Mouse (Mus musculus) heart, postnatal 10 days (tissue): ENCODE data around the gene Bms1. TPM values are rescaled to one million over a fixed set of nuclear protein-coding genes. Genes with fewer than 3 reads are reported as not detected.
A peak's percentile ranks its signal among the peaks of the same experiment; 100 is the strongest.

Source experiments
- DNase-seq, 2 experiments: peaks; one replicate each; pipeline ENCODE4 v3.0.0; 2021
- intact Hi-C: fragments of 180-260 bp; cut with DNase I; formaldehyde crosslinking; loops from one replicate; pipeline ENCODE4 v1.15.1; 2025
- total RNA-seq, 2 experiments: library from RNA; stranded (reverse); gene quantifications; 2 replicates each; pipeline ENCODE4 v1.2.3; 2021

Bms1 gene
- 10 to 100 TPM; 21.7 to 21.8 TPM for total RNA-seq

- intact Hi-C loops = no loop called here
- DNase-seq = peak; percentile 97 to 98
Observed at GRCm38 (mm10) chr6:118419050-118419920, at the start of gene Bms1. Gene Bms1, minus strand, starts transcription at chr6:118419474.

- intact Hi-C loops = no loop called here
- no peak for DNase-seq
Observed at GRCm38 (mm10) chr6:118462069-118462705, 42.9 kb upstream of the Bms1 start.

DNA sequence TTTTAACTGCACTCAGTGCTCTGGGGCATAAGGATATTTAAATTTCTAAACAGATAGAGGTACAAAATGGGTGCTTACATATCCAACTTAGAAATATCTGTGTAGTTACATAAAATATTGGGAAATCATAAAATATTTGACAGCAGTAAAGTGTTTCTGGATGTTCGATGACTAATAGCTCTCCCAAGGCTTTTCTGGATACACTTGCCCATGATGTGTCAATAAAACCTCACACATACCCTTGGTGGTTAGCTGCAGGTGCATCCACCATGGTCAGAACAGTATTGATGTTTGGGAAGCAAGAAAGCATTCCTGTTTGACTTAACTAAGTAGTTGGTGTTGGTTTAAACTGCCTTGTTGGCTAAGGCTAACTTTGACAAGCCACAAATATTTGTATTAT, 38.5 kb upstream of the Bms1 start:
- no peak for DNase-seq
- intact Hi-C loops = no loop called here

DNA sequence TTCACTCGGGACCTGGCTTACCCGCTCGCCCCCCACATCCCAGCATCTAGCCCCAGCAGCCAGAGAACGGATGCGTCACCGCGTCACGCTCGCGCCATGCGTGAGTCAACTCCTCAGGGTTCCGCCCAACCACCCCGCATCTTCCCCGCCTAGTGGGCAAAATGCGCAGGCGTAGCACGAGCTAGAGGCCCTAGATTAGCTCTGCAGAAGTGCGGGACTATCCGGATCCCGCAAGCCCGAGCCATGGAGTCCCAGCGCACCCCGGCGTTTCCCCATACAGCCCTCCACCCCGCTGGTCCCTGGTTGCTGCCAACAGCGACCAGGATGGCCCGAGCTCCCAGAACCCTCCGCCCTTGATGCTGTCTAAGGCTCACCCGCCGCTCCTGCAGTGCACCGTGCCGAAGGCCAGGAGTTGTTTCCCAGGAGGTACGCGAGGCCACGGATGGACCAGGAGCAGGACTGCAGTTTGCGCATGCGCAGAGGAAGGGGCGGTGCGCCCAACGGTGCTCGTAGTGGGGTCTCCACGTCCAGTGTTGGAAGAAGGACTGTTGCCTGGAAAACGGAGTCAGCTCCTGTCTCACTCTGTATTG, 35.9 kb upstream of the Bms1 start, which contains the start of gene Zfp248:
TSS of gene Zfp248 (minus strand) at position 487 of the 590 bp plus-strand sequence.
- intact Hi-C loops = no loop called here
- peak; percentile 90 to 91 for DNase-seq

DNA sequence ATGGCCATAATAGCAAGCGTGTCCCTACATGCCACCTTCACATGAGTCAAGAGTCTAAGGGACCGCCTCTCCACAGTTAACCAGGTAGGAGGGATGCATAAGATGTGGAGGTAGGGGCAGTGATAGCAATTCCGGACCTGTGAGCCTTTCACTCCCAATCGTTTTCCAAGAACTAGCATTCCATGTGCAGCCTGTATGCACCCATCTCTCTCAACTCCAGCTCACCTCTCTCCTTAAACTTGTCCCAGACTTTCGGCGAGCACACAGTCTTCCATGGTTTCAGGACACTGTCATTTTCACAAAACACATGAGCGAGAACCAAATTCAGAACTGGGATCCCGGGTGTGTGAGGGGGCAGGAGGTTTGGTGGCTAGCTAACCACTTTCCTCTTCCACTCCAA, 35.2 kb upstream of the Bms1 start:
- peak in 1 of 2 experiments; percentile 4 for DNase-seq
- intact Hi-C loops = no loop called here

- DNase-seq = no peak
- intact Hi-C loops = no loop called here
Observed at GRCm38 (mm10) chr6:118431502-118431901, 12.2 kb upstream of the Bms1 start.

DNA sequence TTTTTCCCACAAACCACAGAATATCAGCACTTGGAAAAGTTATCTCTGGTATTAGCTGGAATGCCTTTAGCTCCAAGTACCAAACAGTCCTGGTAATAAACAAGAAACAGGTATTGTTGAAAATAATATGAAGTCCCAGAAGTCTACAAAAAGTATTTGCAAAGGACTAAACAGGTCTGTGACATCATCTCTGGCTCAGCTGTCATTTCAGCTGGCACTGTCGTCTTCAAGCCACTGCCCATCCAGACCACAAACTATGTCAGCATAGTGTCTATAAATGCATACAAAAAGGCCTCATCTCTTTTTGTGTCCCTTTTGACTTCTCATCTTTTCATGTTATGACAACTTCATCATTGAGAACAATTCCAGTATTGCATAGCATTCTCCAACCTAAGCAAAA, 7.4 kb upstream of the Bms1 start:
- intact Hi-C loops = no loop called here
- DNase-seq = no peak

GRCm38 (mm10) chr6:118410428-118410827, 8.8 kb downstream of the Bms1 start:
- no peak for DNase-seq
- intact Hi-C loops = no loop called here

DNA sequence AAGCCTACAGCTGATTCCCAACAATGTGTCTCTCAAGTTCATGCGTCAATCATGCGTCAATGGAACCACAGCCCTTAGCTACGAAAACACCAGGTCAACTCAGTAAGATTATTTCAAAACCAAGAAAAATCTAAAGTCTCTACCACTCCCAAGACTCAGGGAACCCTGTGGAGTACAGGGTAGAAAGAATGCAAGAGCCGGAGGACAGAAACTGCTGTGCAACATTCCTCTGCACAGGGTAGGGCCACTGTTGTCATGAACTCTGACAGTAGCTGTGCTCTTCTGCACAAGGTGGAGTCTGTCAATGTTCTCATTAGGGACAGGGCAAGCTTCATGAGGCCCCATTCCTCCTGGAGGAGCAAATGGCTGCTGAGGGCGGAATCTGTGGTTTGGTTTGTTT, 10.8 kb downstream of the Bms1 start:
- DNase-seq = no peak
- intact Hi-C loops = no loop called here

- intact Hi-C loops = no loop called here
- no peak for DNase-seq
Observed at GRCm38 (mm10) chr6:118406421-118406820, 12.9 kb downstream of the Bms1 start.

DNA sequence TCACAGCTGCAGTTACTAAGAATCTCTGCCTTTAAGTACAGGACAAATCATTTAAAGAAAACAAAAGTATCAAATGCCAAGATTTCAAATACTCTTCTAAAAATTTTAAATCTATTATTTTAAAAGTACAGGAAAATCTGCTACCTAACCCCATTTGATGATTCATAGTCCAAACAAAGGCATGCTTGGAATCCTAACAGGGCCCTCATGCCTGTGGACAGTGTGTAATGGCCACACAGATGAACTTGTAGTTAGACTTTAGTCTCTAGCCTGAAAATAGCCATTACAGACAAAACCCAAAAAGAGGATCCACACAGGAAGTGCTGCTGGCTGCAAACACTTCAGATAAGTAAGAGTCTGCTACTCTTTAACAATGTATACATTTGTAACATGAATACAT, 28.5 kb downstream of the Bms1 start:
- intact Hi-C loops = no loop called here
- no peak for DNase-seq

DNA sequence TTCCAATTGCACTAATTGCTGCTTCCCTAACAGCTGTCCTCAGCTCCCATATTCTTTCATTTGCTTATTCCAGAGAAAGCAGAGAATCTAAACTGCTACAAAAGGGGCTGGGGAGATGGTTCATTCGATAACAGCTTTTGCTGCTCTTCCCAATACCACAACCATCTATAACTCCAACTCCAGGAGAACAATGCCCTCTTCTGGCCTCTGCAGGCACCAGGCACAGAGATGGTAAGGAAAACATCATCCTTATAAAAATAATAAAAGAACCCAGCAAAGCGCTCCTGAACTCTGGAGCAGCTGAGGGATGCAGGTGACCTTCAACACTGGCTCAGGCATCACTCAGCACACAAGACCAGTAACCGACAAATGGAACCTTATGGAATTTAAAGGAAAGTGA, 33.3 kb downstream of the Bms1 start:
- intact Hi-C loops = no loop called here
- DNase-seq = no peak

DNA sequence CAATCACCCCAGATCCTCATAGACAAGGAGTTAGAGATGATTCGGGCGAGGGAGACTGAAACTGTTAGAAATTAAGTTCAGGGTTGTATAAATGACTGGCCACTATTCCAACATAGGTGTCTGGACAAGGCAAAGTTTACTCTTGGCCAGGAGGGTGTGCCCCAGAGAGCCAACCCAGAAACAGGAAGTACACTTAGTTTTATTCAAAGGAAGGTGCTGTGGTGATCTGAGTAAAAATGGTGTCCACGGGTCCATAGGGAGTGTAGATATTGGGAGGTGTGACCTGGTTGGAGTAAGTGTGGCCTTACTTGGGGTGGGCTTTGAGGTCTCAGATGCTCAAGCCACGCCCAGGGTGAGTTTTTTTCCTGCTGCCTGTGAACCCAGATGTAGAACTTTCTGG, 38.0 kb downstream of the Bms1 start:
- DNase-seq = no peak
- intact Hi-C loops = no loop called here

DNA sequence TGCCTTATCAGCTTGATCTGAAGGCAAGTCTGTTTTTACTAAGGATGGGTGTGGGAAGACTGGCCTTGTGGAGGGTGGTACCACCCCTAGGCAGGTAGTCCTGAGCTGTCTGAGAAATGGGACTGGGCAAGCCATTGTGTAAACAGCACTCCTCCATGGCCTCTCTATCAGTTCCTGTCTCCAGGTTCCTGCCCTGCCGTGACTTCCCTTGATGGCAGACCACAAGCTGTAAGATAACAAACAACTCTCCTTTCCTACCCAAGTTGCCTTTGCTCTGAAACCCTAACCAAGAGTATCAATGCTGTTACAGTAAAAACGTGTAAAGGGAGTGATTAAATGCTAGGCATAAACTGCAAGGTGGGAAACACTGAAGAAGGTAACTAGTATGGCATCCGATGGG, 38.6 kb downstream of the Bms1 start:
- no peak for DNase-seq
- intact Hi-C loops = no loop called here

DNA sequence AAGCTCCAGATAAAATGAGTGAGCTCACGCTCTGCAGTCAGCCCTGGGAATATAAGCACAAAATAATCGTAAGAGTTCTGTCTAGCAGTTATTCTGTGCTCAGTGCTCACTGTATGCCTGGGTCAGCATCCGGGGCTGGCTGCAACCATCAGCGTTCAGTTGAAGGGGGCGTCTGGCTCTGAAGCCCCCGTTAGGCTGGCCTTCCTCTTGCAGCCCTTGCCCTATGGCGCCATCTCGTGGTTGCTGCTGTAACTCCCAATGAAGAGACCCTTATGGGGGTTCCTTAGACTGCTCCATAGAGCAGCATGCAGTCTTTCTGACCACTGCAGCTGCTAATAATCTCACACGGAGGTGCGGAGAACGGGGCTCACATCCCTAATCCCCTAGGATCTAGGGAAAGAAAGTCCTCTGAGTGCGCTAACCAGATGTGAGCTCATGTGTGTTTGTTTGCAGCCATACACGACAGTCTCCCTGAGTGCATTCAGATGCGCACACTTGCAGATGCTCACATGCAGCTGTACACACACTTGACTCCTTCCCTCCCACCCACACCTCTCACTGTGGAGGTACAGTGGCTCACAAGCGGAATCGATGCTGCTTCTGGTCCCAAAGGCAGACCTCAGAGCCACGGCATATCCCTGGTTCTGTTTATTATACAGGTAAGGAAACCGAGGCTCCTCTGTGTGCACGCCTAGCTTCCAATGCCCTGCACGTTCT, 39.7 kb downstream of the Bms1 start:
- peak; percentile 70 to 85 for DNase-seq
- intact Hi-C loops = loop anchor here (1.0 to 5.0 kb wide), 3 partner anchors 184 to 312 kb away; no protein-coding TSS in a partner anchor

DNA sequence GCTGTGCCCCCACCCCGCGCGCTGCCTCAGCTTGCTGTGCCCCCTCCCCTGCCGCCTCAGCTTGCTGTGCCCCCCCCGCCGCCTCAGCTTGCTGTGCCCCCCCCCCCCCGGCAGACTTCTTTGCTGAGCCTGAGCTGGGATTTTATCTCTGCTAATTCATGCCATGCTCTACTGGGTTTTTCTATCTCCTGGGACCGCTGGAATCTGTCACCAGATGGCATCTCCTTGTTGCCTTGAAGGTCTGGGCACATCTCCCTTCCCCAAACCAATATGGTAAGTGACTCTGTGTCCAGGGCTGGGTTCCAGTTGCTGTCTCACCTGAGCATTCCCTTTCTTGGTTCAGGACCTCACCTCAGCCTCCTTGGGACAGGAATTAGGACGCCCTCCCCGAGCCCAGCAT, 41.7 kb downstream of the Bms1 start:
- intact Hi-C loops = loop anchor here (5.0 kb wide), 1 partner anchor 310 kb away; no protein-coding TSS in a partner anchor
- no peak for DNase-seq

GRCm38 (mm10) chr6:118376023-118376422, 43.3 kb downstream of the Bms1 start:
- peak; percentile 37 to 40 for DNase-seq
- intact Hi-C loops = loop anchor here (5.0 kb wide), 1 partner anchor 309 kb away; no protein-coding TSS in a partner anchor

DNA sequence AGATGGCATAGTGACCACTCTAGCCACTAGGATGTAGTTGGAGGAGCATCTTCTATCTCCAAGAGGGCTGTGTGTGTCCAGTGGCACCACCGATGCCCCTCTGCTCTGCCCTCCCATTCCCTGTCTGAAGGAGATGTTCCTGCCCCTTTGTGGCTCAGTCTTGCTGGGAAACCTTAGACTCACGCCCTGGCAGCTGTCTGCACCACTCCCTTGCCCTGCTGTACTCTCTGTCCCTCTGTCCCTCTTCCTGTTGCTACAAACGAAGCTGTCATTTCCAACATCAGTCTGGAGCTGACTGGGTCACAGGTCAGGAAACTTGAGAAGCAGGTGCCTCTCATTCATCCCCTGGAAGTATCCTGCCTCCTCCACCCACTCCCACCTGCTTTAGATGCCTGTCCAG, 43.8 kb downstream of the Bms1 start:
- intact Hi-C loops = loop anchor here (5.0 kb wide), 1 partner anchor 308 kb away; no protein-coding TSS in a partner anchor
- DNase-seq = no peak

DNA sequence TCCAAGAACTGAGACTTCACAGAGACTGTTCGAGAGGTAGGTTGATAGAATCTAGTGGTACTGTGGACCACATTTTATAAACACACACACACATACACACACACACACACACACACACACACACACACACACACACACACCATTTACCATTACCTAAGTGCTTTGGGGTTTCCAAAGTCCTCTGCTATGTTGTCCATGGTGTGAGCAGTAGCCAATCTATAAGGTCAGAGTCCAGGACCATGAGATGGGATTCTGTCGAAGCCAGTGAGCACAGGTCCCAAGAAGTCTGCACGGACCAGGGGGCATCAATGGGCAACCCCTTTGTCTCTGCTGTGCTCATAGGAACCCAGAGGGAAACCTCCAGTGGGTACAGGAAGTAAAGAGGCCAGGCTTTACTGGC, 44.2 kb downstream of the Bms1 start:
- intact Hi-C loops = loop anchor here (5.0 kb wide), 1 partner anchor 308 kb away; no protein-coding TSS in a partner anchor
- DNase-seq = no peak

DNA sequence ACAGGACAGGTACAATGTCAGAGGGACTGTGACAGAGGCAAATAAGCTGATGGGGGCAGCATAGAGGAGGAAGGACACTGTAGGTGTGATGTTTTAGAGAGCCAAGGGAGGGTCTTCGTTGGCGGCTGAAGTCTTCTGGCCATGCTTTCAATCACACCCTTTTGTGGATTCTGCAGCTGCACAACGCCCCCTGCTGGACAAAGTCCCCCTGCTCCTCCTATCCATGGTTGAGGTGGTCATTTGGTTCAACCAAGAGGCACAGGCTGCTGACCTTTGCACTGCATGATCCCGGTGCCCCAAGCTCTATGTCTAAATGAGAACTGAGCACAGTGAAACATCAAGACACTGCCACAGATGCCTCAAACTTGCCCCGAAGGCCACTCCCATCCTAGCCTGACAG, 46.0 kb downstream of the Bms1 start:
- intact Hi-C loops = no loop called here
- peak; percentile 40 to 68 for DNase-seq

DNA sequence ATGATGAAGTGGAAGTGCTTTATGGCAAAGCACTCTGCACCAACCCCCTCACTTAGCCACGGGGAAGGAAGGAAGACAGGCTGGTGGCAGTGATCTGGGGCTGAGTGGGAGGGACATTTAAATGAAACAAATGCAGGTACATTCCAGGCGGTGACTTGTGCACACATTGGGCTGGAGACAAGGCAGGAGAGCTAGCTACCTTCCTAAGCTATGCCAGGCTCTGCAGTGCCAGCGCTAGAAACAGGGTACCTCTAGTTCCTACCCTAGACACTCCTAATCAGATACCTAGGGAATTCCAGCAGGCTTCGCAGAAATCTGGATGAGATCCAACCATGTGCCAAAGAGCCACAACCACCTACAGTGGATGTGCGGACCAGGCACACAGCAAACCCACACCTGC, 46.5 kb downstream of the Bms1 start:
- intact Hi-C loops = no loop called here
- no peak for DNase-seq
